ENCODE assay signal across 13 mouse cellular contexts in the genomic region with DNA sequence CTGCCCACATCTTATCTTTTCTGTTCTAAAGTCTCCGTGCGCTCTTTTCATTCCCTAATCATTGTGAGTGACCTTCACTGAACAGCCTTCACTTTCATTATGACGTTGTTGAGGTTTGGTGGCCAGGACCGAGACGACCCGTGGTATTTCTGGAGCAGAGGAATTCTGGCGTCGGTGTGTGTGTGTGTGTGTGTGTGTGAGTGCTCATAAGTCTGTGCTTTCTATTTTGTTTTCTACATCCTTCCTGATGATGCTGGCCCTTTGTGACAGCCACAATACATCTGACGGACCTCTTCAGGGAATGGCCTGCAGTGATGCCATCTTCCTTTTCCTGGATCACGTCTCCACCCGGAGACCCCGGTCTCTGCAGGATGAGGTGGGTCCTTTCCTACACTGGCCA. TPM values are rescaled to one million over a fixed set of nuclear protein-coding genes. Genes with fewer than 3 reads are reported as not detected.
DNase-seq lines count a peak whose midpoint lies in the region; ATAC-seq lines count a peak whose summit lies in the region.
"Had no signal": no experiment of that assay in that cellular context is flagged by ENCODE, and none has a peak within 500 bp of the region (broad histone marks: within the 10 kb centered on the region; RNA-seq: fewer than 3 reads in every experiment).

No protein-coding gene starts in this region.

- H3K27me3 ChIP-seq in kidney, embryonic 14.5 days (ENCODE audit: control insufficient read depth, insufficient read depth, low read length): no peaks in the 10 kb centered on the region
- H3K27me3 ChIP-seq in lung, embryonic 15.5 days: no peaks in the 10 kb centered on the region
- H3K27me3 ChIP-seq: forebrain, embryonic 13.5 days; Patski had no signal

- H3K27ac ChIP-seq in kidney, embryonic 14.5 days (ENCODE audit: low read depth, low read length): no peak overlapping the region
- peak overlapping the region; percentile 37; the same call in 1 of the 2 replicates for H3K27ac ChIP-seq in lung, embryonic 15.5 days
- H3K27ac ChIP-seq: forebrain, embryonic 13.5 days; midbrain, embryonic 13.5 days had no signal

- no peak overlapping the region for H3K4me2 ChIP-seq in kidney, embryonic 14.5 days (replicated peaks; ENCODE audit: low read depth, low read length)
- H3K4me2 ChIP-seq in lung, embryonic 15.5 days: no peak overlapping the region; the same call in 1 of the 2 replicates
- H3K4me2 ChIP-seq: forebrain, embryonic 13.5 days; midbrain, embryonic 13.5 days had no signal

- no peak overlapping the region for H3K4me3 ChIP-seq in kidney, embryonic 14.5 days (ENCODE audit: low read length)
- H3K4me3 ChIP-seq in lung, embryonic 15.5 days: no peak overlapping the region
- H3K4me3 ChIP-seq: forebrain, embryonic 13.5 days; midbrain, embryonic 13.5 days had no signal

- no peaks in the 10 kb centered on the region for H3K9me3 ChIP-seq in kidney, embryonic 14.5 days (ENCODE audit: control insufficient read depth, low read length)
- no peaks in the 10 kb centered on the region for H3K9me3 ChIP-seq in lung, embryonic 15.5 days
- H3K9me3 ChIP-seq: forebrain, embryonic 13.5 days; midbrain, embryonic 13.5 days had no signal

- no peaks in the 10 kb centered on the region for H3K36me3 ChIP-seq in kidney, embryonic 14.5 days (ENCODE audit: control insufficient read depth, insufficient read depth, low read length)
- no peaks in the 10 kb centered on the region for H3K36me3 ChIP-seq in lung, embryonic 15.5 days
- H3K36me3 ChIP-seq: midbrain, embryonic 13.5 days had no signal

- no peak for ATAC-seq in kidney, embryonic 14.5 days (ENCODE audit: low FRiP score, low TSS enrichment)
- ATAC-seq in lung, embryonic 15.5 days (ENCODE audit: borderline replicate concordance, extremely low read depth, low FRiP score, low TSS enrichment): no peak
- ATAC-seq: forebrain, embryonic 13.5 days; liver, postnatal 0 days; midbrain, embryonic 13.5 days; Patski had no signal

- peak; percentile 68 to 82 for DNase-seq in adrenal gland, adult (ENCODE audit: inconsistent age in 2 of 2, low spot score in 1 of 2)
- no peak for DNase-seq in adrenal gland, adult 18-20 months (ENCODE audit: low spot score in 2 of 2)
- DNase-seq in kidney, adult 9 months: peak; percentile 41
- peak; percentile 50 for DNase-seq in adrenal gland, postnatal 10 days
- no peak for DNase-seq in layer of hippocampus, adult 9-11 months
- no peak for DNase-seq in spleen, postnatal 4 days (ENCODE audit: low spot score in 2 of 2)
- DNase-seq: cerebellum, adult 11 months; liver, postnatal 0 days had no signal

- H3K4me1 ChIP-seq in kidney, embryonic 14.5 days (ENCODE audit: control insufficient read depth, insufficient read depth, low read length): peaks cover 11% of the 10 kb centered on the region
- H3K4me1 ChIP-seq in lung, embryonic 15.5 days: peaks cover 18% of the 10 kb centered on the region

- no peak overlapping the region for H3K9ac ChIP-seq in kidney, embryonic 14.5 days (ENCODE audit: low read depth, low read length)
- no peak overlapping the region for H3K9ac ChIP-seq in lung, embryonic 15.5 days
- H3K9ac ChIP-seq: forebrain, embryonic 13.5 days; liver, postnatal 0 days; midbrain, embryonic 13.5 days had no signal

- 90% methylated on average over 12 of the region's 12 CpGs for WGBS in kidney, embryonic 14.5 days
- WGBS in lung, embryonic 15.5 days: 78% methylated on average over 12 of the region's 12 CpGs

RNA-seq across cellular contexts. Expression of gene Dusp6, which starts 11.6 kb away (rescaled TPM):
- 100 to 1,000 TPM; 102 to 235 TPM for total RNA-seq in adrenal gland, adult 18-20 months (2021)
- 87.7 and 98.5 TPM in 2 replicates for polyA plus RNA-seq in kidney, embryonic 14.5 days (2014; fragmentation: Nextera tagmentation; extraction: Ambion mirVana)
- 10 to 100 TPM; 90.0 to 93.5 TPM for total RNA-seq in adrenal gland, postnatal 10 days (2021)
- polyA plus RNA-seq in lung, embryonic 15.5 days (2015; fragmentation: Nextera tagmentation; extraction: Ambion mirVana): 72.1 and 73.6 TPM in 2 replicates

Comparison
In these comparisons a context has a peak if more than half of its experiments do, and no peak if none do; other contexts are left out.
1. DNase-seq: peak in adrenal gland, adult (2 of 2), kidney, adult 9 months (single experiment) and adrenal gland, postnatal 10 days (single experiment); none in adrenal gland, adult 18-20 months (0 of 2), layer of hippocampus, adult 9-11 months (single experiment) and spleen, postnatal 4 days (0 of 2).